Mouse (Mus musculus) MEL (cell line): ENCODE measurements around the gene Polr3b. TPM values are rescaled to one million over a fixed set of nuclear protein-coding genes. Genes with fewer than 3 reads are reported as not detected.

Experiments
- DNase-seq: peaks from one replicate; pipeline ENCODE4 v3.0.0; 2011; ENCODE audit warnings: low read depth, low spot score
- H3K27ac ChIP-seq: 2 replicates; pipeline ENCODE4 v1.5.1; 2012; ENCODE audit warnings: low read depth, mild to moderate bottlenecking, control low read depth, low read length, moderate library complexity; ENCODE audit not compliant: control insufficient read depth
- H3K27me3 ChIP-seq, 2 experiments: fragments of 150-350 bp in 1 of 2; sonication (generic) in 1 of 2; 2 replicates each; pipeline ENCODE4 v1.6.1; 2012; ENCODE audit warnings: low read length in 2 of 2, mild to moderate bottlenecking in 2 of 2, improper control_type of control experiment in 1 of 2, moderate library complexity in 1 of 2; ENCODE audit not compliant: insufficient read depth in 2 of 2, control insufficient read depth in 1 of 2
- H3K36me3 ChIP-seq, 2 experiments: 2 replicates each; pipeline ENCODE4 v1.6.1; 2012 to 2014; ENCODE audit warnings: low read length in 2 of 2, improper control_type of control experiment in 1 of 2, inconsistent platforms in 1 of 2, mild to moderate bottlenecking in 1 of 2; ENCODE audit not compliant: insufficient read depth in 2 of 2, control insufficient read depth in 1 of 2
- H3K4me1 ChIP-seq, 2 experiments: fragments of 150-350 bp in 1 of 2; sonication (generic) in 1 of 2; 2 replicates each; pipeline ENCODE4 v1.6.1; 2012; ENCODE audit warnings: low read length in 2 of 2, improper control_type of control experiment in 1 of 2, mild to moderate bottlenecking in 1 of 2; ENCODE audit not compliant: insufficient read depth in 2 of 2, control insufficient read depth in 1 of 2
- H3K4me3 ChIP-seq, 2 experiments: fragments of 150-350 bp in 1 of 2; sonication (generic) in 1 of 2; 2 replicates each; pipeline ENCODE4 v1.5.1; 2012; ENCODE audit warnings: low read depth in 2 of 2, low read length in 2 of 2, mild to moderate bottlenecking in 2 of 2, moderate library complexity in 2 of 2, control low read depth in 1 of 2, improper control_type of control experiment in 1 of 2; ENCODE audit not compliant: control insufficient read depth in 1 of 2, insufficient read depth in 1 of 2
- H3K79me2 ChIP-seq: 2 replicates; pipeline ENCODE4 v1.6.1; 2012; ENCODE audit warnings: mild to moderate bottlenecking, low read length, moderate library complexity; ENCODE audit not compliant: control insufficient read depth, poor library complexity, insufficient read depth
- H3K9ac ChIP-seq: 2 replicates; pipeline ENCODE4 v1.6.1; 2012; ENCODE audit warnings: low read depth, mild to moderate bottlenecking, control low read depth, low read length, moderate library complexity; ENCODE audit not compliant: control insufficient read depth, poor library complexity, severe bottlenecking
- H3K9me3 ChIP-seq: fragments of 150-350 bp; sonication (generic); replicated peaks from 2 replicates; pipeline ENCODE4 v1.6.1; 2012; ENCODE audit warnings: mild to moderate bottlenecking, low read length, improper control_type of control experiment, moderate library complexity; ENCODE audit not compliant: insufficient read depth
- BHLHE40 ChIP-seq: IDR thresholded peaks from 2 replicates; pipeline ENCODE4 v1.6.1; 2012; ENCODE audit warnings: low read depth, mild to moderate bottlenecking, inconsistent platforms, low read length, improper control_type of control experiment, borderline replicate concordance
- CHD1 ChIP-seq: IDR thresholded peaks from 2 replicates; pipeline ENCODE4 v1.6.1; 2012; ENCODE audit warnings: low read depth, mild to moderate bottlenecking, inconsistent platforms, low read length, improper control_type of control experiment
- CHD2 ChIP-seq: IDR thresholded peaks from 2 replicates; pipeline ENCODE4 v1.6.1; 2011; ENCODE audit warnings: low read length, improper control_type of control experiment
- CTCF ChIP-seq, 3 experiments: IDR thresholded peaks in 2 of 3; conservative IDR thresholded peaks in 1 of 3; 2 replicates each; pipeline ENCODE4 v1.5.1; 2011 to 2012; ENCODE audit warnings: low read length in 3 of 3, low read depth in 2 of 3, mild to moderate bottlenecking in 2 of 3, improper control_type of control experiment in 1 of 3, inconsistent platforms in 1 of 3, mixed read lengths in 1 of 3, moderate library complexity in 1 of 3; ENCODE audit not compliant: control insufficient read depth in 1 of 3, insufficient read depth in 1 of 3, poor library complexity in 1 of 3, severe bottlenecking in 1 of 3
- ELF1 ChIP-seq: IDR thresholded peaks from 2 replicates; pipeline ENCODE4 v1.6.1; 2014; ENCODE audit warnings: low read depth, mild to moderate bottlenecking, inconsistent platforms, low read length, improper control_type of control experiment, moderate library complexity
- ETS1 ChIP-seq: IDR thresholded peaks from 2 replicates; pipeline ENCODE4 v1.6.1; 2012; ENCODE audit warnings: low read depth, mild to moderate bottlenecking, inconsistent platforms, low read length, improper control_type of control experiment, moderate library complexity
- HCFC1 ChIP-seq: IDR thresholded peaks from 2 replicates; pipeline ENCODE4 v1.6.1; 2012; ENCODE audit warnings: low read depth, mild to moderate bottlenecking, inconsistent platforms, low read length, improper control_type of control experiment, moderate library complexity
- JUND ChIP-seq: IDR thresholded peaks from 2 replicates; pipeline ENCODE4 v1.6.1; 2011; ENCODE audit warnings: low read depth, mild to moderate bottlenecking, improper control_type of control experiment, low read length
- KAT2A ChIP-seq: conservative IDR thresholded peaks from 2 replicates; pipeline ENCODE4 v1.6.1; 2012; ENCODE audit warnings: low read depth, low read length, improper control_type of control experiment, inconsistent platforms
- MAX ChIP-seq: IDR thresholded peaks from 2 replicates; pipeline ENCODE4 v1.6.1; 2011; ENCODE audit warnings: low read length, improper control_type of control experiment
- MXI1 ChIP-seq: IDR thresholded peaks from 2 replicates; pipeline ENCODE4 v1.6.1; 2011; ENCODE audit warnings: mild to moderate bottlenecking, low read depth, low read length, improper control_type of control experiment
- MYC ChIP-seq: IDR thresholded peaks from 2 replicates; pipeline ENCODE4 v1.6.1; 2011; ENCODE audit warnings: low read depth, mild to moderate bottlenecking, low read length, improper control_type of control experiment, moderate library complexity
- NELFE ChIP-seq: IDR thresholded peaks from 2 replicates; pipeline ENCODE4 v1.6.1; 2011; ENCODE audit warnings: low read depth, low read length, improper control_type of control experiment
- NRF1 ChIP-seq: IDR thresholded peaks from 2 replicates; pipeline ENCODE4 v1.6.1; 2014; ENCODE audit warnings: low read depth, mild to moderate bottlenecking, inconsistent platforms, low read length, improper control_type of control experiment, moderate library complexity; ENCODE audit not compliant: poor library complexity, insufficient read depth, severe bottlenecking
- POLR2AphosphoS2 ChIP-seq: IDR thresholded peaks from 2 replicates; pipeline ENCODE4 v1.6.1; 2011; ENCODE audit warnings: low read length, improper control_type of control experiment
- POLR2AphosphoS5 ChIP-seq: IDR thresholded peaks from 2 replicates; pipeline ENCODE4 v1.6.1; 2012; ENCODE audit warnings: low read depth, borderline replicate concordance, mild to moderate bottlenecking, inconsistent platforms, low read length, moderate library complexity, mixed read lengths
- RAD21 ChIP-seq: IDR thresholded peaks from 2 replicates; pipeline ENCODE4 v1.6.1; 2011; ENCODE audit warnings: mild to moderate bottlenecking, low read depth, low read length, improper control_type of control experiment
- TBP ChIP-seq: IDR thresholded peaks from 2 replicates; pipeline ENCODE4 v1.8.0; 2011; ENCODE audit warnings: low read depth, low read length, improper control_type of control experiment
- TCF12 ChIP-seq: IDR thresholded peaks from 2 replicates; pipeline ENCODE4 v1.6.1; 2014; ENCODE audit warnings: low read depth, mild to moderate bottlenecking, inconsistent platforms, low read length, improper control_type of control experiment, moderate library complexity
- USF1 ChIP-seq: IDR thresholded peaks from 2 replicates; pipeline ENCODE4 v1.6.1; 2014; ENCODE audit warnings: low read depth, mild to moderate bottlenecking, inconsistent platforms, low read length, improper control_type of control experiment, moderate library complexity
- USF2 ChIP-seq, 2 experiments: IDR thresholded peaks; 2 replicates each; pipeline ENCODE4 v1.6.1; 2011 to 2012; ENCODE audit warnings: improper control_type of control experiment in 2 of 2, low read length in 2 of 2, borderline replicate concordance in 1 of 2, inconsistent platforms in 1 of 2, low read depth in 1 of 2, mild to moderate bottlenecking in 1 of 2; ENCODE audit not compliant: insufficient read depth in 1 of 2
- ZC3H11A ChIP-seq: IDR thresholded peaks from 2 replicates; pipeline ENCODE4 v1.6.1; 2012; ENCODE audit warnings: low read depth, mild to moderate bottlenecking, inconsistent platforms, low read length, improper control_type of control experiment
- ZKSCAN1 ChIP-seq: IDR thresholded peaks from 2 replicates; pipeline ENCODE4 v1.6.1; 2012; ENCODE audit warnings: low read depth, mild to moderate bottlenecking, inconsistent platforms, low read length, improper control_type of control experiment, moderate library complexity
- ZMIZ1 ChIP-seq: IDR thresholded peaks from 2 replicates; pipeline ENCODE4 v1.6.1; 2012; ENCODE audit warnings: low read depth, mild to moderate bottlenecking, inconsistent platforms, low read length, improper control_type of control experiment, moderate library complexity
- ZNF384 ChIP-seq: IDR thresholded peaks from 2 replicates; pipeline ENCODE4 v1.6.1; 2012; ENCODE audit warnings: low read depth, mild to moderate bottlenecking, inconsistent platforms, low read length, improper control_type of control experiment
- polyA plus RNA-seq, 2 experiments: library from polyadenylated mRNA; stranded (reverse) in 1 of 2; unstranded in 1 of 2; fragments of >175 nt in 1 of 2; fragments of >200 nt in 1 of 2; gene quantifications; 2 replicates each; pipeline versions ENCODE4 v1.2.1 to v1.2.4; 2012; ENCODE audit warnings: low replicate concordance in 2 of 2, low read depth in 1 of 2; ENCODE audit not compliant: insufficient read length in 2 of 2, insufficient read depth in 1 of 2, missing spikeins in 1 of 2
- total RNA-seq: library from RNA; depleted of rRNA; stranded (reverse); fragments of 300-350 nt; gene quantifications from 2 replicates; pipeline ENCODE4 v1.2.3, GENCODE M21; 2012

The Polr3b gene
- total and polyA plus RNA-seq, 3 experiments, result 19.8 to 24.2 TPM; not detected in 1

DNA sequence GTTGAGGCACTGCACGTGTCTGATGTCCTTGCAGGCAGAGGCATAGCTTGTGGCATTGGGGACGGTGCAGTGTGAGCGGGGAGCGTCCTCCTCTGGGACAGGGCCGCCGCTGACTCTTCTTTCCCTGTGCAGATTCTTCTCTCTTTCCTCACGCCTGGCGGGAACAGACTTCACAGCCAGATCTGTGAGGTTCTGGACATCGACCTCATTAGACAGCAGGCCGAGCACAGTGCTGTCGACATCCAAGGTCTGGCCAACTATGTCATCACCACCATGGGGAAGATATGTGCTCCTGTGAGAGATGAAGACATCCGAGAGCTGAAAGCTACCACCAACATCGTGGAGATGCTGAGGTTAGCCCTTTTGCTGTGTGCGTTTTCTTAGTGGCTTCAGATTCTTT lies 31.1 kb upstream of the Polr3b start:
- DNase-seq, result no peak
- H3K9me3 ChIP-seq, result no peaks in the 10 kb centered on the region
- H3K9ac ChIP-seq, result no peak overlapping the region
- no peaks in the 10 kb centered on the region for H3K36me3 ChIP-seq
- H3K79me2 ChIP-seq, result no peaks in the 10 kb centered on the region
- TF ChIP-seq TBP (no peak), TCF12 (no peak), CTCF (IDR thresholded peaks at IDR 0.05 in 2 of 3, conservative IDR thresholded peaks at IDR 0.05 in 1 of 3; ENCODE audit: control insufficient read depth in 1 of 3, insufficient read depth in 1 of 3, low read depth in 2 of 3, low read length in 3 of 3, poor library complexity in 1 of 3, severe bottlenecking in 1 of 3) (no peak), CHD2 (no peak), ZKSCAN1 (no peak), MAX (no peak), RAD21 (no peak), ETS1 (no peak), POLR2AphosphoS5 (no peak), NRF1 (no peak), CHD1 (no peak)
- H3K27me3 ChIP-seq, result no peaks in the 10 kb centered on the region
- H3K4me1 ChIP-seq, result no peaks in the 10 kb centered on the region
- no peak overlapping the region for H3K27ac ChIP-seq
- H3K4me3 ChIP-seq, result no peak overlapping the region

DNA sequence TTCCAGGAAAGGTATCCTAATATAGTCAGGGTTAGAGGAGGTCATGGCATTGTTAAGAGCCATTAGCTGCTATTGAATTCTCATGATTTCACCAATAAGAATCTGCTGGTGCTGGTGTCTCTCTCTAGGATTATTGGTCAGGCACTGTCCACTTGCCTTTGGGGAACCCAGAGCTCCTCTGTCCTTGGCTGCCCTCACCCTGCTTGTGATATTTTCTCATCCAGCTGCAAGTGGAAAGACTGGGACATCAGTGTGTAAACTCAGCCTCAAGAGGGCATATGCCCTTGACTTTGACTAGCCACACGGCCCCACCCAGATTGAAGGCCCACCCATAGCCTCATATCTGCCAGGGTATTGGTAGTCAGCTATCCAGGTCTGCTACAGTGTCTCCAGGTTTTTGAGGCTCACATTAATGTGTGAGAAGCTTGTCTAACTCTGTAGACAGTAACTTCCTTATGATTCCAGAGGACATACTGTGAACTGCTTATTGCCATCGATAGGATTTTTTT lies 30.4 kb upstream of the Polr3b start:
- Histone ChIP-seq H3K27ac (no peak overlapping the region), H3K9me3 (no peaks in the 10 kb centered on the region), H3K9ac (no peak overlapping the region), H3K27me3 (no peaks in the 10 kb centered on the region), H3K36me3 (no peaks in the 10 kb centered on the region), H3K4me3 (no peak overlapping the region), H3K4me1 (no peaks in the 10 kb centered on the region), H3K79me2 (no peaks in the 10 kb centered on the region)
- DNase-seq, result no peak
- TF ChIP-seq ZMIZ1 (no peak), USF1 (no peak), MYC (no peak), TBP (no peak), MXI1 (no peak), ETS1 (no peak), KAT2A (no peak), MAX (no peak), ELF1 (no peak), ZNF384 (no peak), USF2 (IDR thresholded peaks at IDR 0.05; ENCODE audit: borderline replicate concordance in 1 of 2, insufficient read depth in 1 of 2, low read depth in 1 of 2, low read length in 2 of 2) (no peak), JUND (no peak), NELFE (no peak), HCFC1 (no peak), POLR2AphosphoS2 (no peak), ZC3H11A (no peak), BHLHE40 (no peak)
